Mouse (Mus musculus): Measurements from ENCODE around the gene Cdkal1.

Gene Cdkal1

GRCm38 (mm10) chr13:29502481-29503146 is 352.9 kb downstream of the Cdkal1 start:
- DNase-seq (ENCODE audit: low spot score in 2 of 2), result no peak

- no peak for DNase-seq (ENCODE audit: low spot score in 2 of 2)
Observed at GRCm38 (mm10) chr13:29501173-29501572, 354.3 kb downstream of the Cdkal1 start.

- DNase-seq (ENCODE audit: low spot score in 2 of 2), result no peak
Observed at GRCm38 (mm10) chr13:29499750-29500149, 355.7 kb downstream of the Cdkal1 start.

GRCm38 (mm10) chr13:29497286-29497685 is 358.2 kb downstream of the Cdkal1 start:
- no peak for DNase-seq (ENCODE audit: low spot score in 2 of 2)

GRCm38 (mm10) chr13:29490341-29490740 is 365.1 kb downstream of the Cdkal1 start:
- DNase-seq (ENCODE audit: low spot score in 2 of 2), result no peak

GRCm38 (mm10) chr13:29489476-29489875 is 366.0 kb downstream of the Cdkal1 start:
- DNase-seq (ENCODE audit: low spot score in 2 of 2), result no peak

DNA sequence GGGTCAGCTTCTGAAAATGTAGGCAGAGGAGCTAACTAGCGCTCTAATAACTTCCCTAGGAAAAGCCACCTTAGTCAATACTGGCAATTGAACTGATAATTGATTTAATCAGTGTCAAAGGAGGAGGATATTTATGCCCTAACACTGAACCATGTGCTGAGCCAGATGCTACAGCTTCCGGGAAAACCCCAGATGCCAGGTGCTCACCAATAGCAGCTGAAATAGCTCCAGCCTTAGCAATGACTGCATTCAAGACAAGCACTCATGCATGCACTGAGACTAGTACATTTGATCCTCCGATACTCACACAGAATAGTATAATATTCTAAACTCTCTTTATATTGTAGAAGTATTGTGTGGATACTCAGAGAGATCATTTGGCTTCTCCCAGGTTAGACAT is 368.8 kb downstream of the Cdkal1 start:
- DNase-seq (ENCODE audit: low spot score in 2 of 2), result no peak

- no peak for DNase-seq (ENCODE audit: low spot score in 2 of 2)
Observed at GRCm38 (mm10) chr13:29483950-29484349, 371.5 kb downstream of the Cdkal1 start.

GRCm38 (mm10) chr13:29482147-29482863 is 373.2 kb downstream of the Cdkal1 start:
- no peak for DNase-seq (ENCODE audit: low spot score in 2 of 2)

GRCm38 (mm10) chr13:29476421-29476820 is 379.1 kb downstream of the Cdkal1 start:
- DNase-seq (ENCODE audit: low spot score in 2 of 2), result no peak

GRCm38 (mm10) chr13:29474301-29474700 is 381.2 kb downstream of the Cdkal1 start:
- no peak for DNase-seq (ENCODE audit: low spot score in 2 of 2)

DNA sequence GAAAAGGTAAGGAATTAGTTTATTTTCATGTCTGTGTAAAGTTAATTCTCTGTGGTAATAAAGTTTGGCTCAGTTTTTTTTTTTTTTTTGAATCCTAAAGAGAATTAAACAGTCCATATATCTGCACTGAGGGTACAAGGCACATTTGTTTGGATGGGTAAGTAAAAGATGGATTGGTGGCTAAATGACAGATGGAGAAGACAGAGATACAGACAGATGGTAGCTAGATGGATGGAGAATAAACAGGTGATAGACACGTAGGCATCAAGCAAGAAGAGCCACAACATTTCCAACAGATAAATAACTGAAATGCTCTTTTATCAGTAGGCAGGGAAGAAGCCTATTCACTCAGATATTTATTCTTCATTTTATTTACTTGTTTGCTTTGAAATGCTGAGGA is 381.7 kb downstream of the Cdkal1 start:
- no peak for DNase-seq (ENCODE audit: low spot score in 2 of 2)

- DNase-seq (ENCODE audit: low spot score in 2 of 2), result no peak
Observed at GRCm38 (mm10) chr13:29462271-29462670, 393.2 kb downstream of the Cdkal1 start.

GRCm38 (mm10) chr13:29460741-29461140 is 394.7 kb downstream of the Cdkal1 start:
- no peak for DNase-seq (ENCODE audit: low spot score in 2 of 2)

GRCm38 (mm10) chr13:29458385-29458784 is 397.1 kb downstream of the Cdkal1 start:
- DNase-seq (ENCODE audit: low spot score in 2 of 2), result no peak

- no peak for DNase-seq (ENCODE audit: low spot score in 2 of 2)
Observed at GRCm38 (mm10) chr13:29437067-29437466, 418.4 kb downstream of the Cdkal1 start.

DNA sequence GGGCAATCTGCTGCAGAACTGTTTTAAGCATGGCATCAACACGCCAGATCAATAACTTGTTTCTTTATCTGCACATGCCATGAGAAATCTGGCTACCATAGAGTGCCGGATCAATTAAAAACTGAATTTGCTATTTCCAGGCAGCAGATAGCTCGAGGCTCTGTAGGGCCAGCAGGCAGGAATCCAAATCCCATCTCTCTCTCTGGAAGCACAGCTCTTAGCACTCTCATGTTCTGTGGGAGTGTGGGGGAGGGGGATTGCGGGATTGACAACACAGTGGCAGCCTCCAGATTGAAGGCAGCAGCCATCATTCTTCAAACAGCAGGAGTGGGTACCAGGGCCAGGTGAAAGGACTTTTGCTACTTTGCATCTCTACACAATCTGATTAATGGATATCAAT is 420.7 kb downstream of the Cdkal1 start:
- peak; percentile 68 to 78 for DNase-seq (ENCODE audit: low spot score in 2 of 2)

DNA sequence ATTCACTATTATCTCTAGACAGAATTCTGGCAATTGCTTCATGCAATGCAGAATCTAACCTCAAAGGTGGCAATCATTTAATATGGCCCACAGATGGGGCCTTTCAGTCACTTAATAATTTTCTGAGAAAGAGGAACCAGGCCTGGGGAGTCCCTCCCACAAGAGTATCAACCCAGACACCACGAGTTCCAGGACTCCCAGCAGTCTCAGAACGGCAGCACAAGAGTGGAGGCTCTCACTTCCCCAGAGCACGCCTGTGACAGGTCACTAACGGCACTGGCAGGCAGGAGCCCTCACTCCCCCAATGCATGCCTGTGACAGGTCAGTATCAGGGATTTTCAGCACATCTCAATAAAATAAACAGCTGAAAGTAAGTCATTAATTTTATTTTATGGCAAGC is 424.6 kb downstream of the Cdkal1 start:
- DNase-seq (ENCODE audit: low spot score in 2 of 2), result no peak

- no peak for DNase-seq (ENCODE audit: low spot score in 2 of 2)
Observed at GRCm38 (mm10) chr13:29429877-29430276, 425.6 kb downstream of the Cdkal1 start.

DNA sequence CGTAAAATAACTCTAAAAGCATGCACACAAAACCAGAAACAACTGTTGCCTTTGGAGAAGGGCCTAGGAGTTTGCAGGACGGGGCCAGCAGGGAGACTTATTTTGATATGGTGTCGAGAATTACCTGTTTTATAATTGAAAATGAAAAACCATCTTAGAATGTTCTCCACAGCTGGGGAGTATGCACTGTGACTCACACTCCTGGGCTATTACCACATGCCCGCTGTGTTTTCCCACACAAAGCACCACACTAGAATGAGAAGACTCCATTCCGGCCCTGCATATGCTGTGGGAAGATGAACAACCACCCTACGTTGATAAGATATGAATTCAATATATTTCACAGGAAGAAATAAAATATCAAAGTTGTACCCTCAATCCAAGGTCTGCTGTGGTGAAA is 426.3 kb downstream of the Cdkal1 start:
- no peak for DNase-seq (ENCODE audit: low spot score in 2 of 2)

DNA sequence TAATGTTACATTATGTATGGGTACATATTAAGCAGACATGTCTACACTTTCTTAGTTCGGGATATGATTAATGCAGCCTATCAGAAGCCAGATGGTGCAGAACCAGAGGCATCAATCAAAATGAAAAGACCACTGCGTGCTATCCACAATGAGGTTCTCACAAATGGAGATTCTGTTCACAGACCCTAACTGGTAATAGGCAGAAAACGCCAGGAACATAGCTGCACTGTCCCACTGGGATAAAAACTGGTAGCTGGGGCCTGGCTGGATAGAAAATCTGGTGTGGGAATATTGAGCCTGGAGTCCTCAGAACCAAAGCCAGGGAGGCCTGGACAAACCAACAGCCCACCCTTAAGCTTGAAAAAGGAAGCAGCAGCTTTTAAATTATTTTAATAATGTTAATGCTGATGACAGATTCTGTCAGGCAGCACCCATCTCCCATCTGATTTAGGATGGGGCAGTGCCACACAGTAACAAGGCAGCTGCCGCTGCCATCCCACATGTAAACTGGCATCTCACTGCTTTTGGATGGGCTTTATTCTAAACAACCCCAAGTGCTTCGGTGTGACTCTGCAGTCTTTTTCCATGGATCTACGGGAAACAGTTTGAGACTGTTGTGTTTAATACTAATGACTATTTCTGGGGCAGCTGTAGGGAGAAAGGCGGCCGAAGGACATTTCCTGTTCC is 438.9 kb downstream of the Cdkal1 start:
- peak; percentile 45 to 49 for DNase-seq (ENCODE audit: low spot score in 2 of 2)

- DNase-seq (ENCODE audit: low spot score in 2 of 2), result peak in 1 of 2 experiments; percentile 23
Observed at GRCm38 (mm10) chr13:29415967-29416366, 439.5 kb downstream of the Cdkal1 start.

- DNase-seq (ENCODE audit: low spot score in 2 of 2), result no peak
Observed at GRCm38 (mm10) chr13:29414878-29415277, 440.6 kb downstream of the Cdkal1 start.
